Mouse (Mus musculus) olfactory bulb, adult 2 months (tissue): Measurements from ENCODE around the gene Ppp4r2.

Experiments used
- CTCF ChIP-seq: fragments of 200-500 bp; IDR thresholded peaks from 2 replicates; pipeline ENCODE4 v1.5.1; 2012; ENCODE audit warnings: low read depth, mild to moderate bottlenecking, low read length, moderate library complexity; ENCODE audit not compliant: insufficient read depth
- POLR2A ChIP-seq: fragments of 200-500 bp; IDR thresholded peaks from 2 replicates; pipeline ENCODE4 v1.6.1; 2012; ENCODE audit warnings: mild to moderate bottlenecking, low read depth, low read length, moderate library complexity; ENCODE audit not compliant: insufficient read depth

DNA sequence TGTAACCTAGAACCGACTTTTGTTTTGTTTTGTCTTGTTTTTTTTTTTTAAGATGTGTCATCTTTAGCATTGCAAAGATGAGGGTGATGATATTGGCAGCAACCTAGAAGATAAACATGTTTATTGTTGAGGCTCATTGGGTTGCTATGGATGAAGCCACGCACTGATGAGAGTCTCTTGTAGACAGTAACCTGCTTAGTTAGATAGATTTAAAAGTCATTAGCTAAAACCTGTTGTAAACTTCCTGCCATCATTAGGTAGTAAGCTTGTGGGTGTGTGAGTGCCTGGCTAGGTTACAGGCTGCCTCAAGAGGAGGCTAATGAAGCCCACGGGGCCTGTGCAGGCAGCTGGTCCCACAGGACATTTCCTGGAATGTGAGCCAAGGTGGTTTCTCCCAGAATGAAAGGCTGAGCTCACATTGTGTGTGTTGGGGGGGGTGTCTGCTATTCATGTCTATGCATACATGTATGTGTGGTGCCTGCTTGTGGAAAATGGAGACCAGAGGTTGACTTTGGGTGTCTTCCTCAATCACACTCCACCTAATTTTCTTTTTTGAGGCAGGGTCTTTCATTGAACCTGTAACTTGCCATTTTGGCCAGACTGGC, 41.3 kb upstream of the Ppp4r2 start:
- TF ChIP-seq CTCF (no peak), POLR2A (no peak)
